Mouse (Mus musculus): Measurements from ENCODE around the gene Ntn1.

DNA sequence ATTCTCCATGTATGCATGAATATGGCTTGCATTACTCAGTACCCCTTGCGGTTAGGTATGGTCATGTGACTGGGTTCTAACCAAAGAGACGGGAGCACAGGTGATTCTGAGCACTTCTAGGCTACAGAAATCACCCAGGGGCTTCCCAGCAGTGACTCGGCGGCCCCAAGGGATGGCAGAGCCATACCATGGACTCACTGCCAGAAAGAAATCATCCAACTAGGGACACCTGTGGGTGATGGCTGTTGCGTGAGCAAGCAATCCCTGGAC lies 155.7 kb downstream of the Ntn1 start:
- TF ChIP-seq GATA1 (IDR thresholded peaks at IDR 0.05; ENCODE audit: low read length): no peak
- TF ChIP-seq TAL1 (IDR thresholded peaks at IDR 0.05; ENCODE audit: low read length): no peak
